Mouse (Mus musculus): Measurements from ENCODE around the gene Cnpy3. TPM values are rescaled to one million over a fixed set of nuclear protein-coding genes. Genes with fewer than 3 reads are reported as not detected.

Gene Cnpy3
- polyA plus RNA-seq, 1 experiment from 2014 or later, result 79.3 TPM

- no peak for ATAC-seq (ENCODE audit: insufficient read depth, low FRiP score, low read depth)
- Histone ChIP-seq H3K36me3 (peaks cover 12% of the 10 kb centered on the region; the same call in 1 of the 2 replicates), H3K9ac (no peak overlapping the region), H3K4me1 (no peaks in the 10 kb centered on the region), H3K27me3 (replicated peaks) (no peaks in the 10 kb centered on the region), H3K9me3 (no peaks in the 10 kb centered on the region), H3K4me2 (no peak overlapping the region), H3K4me3 (replicated peaks) (no peak overlapping the region), H3K27ac (no peak overlapping the region)
- WGBS, result 68% methylated on average over 1 of the region's 1 CpGs
Observed at GRCm38 (mm10) chr17:46694517-46695063, 57.4 kb downstream of the Cnpy3 start.

- Histone ChIP-seq H3K9me3 (no peaks in the 10 kb centered on the region), H3K4me2 (no peak overlapping the region), H3K4me3 (replicated peaks) (no peak overlapping the region), H3K4me1 (no peaks in the 10 kb centered on the region), H3K36me3 (peaks cover 9% of the 10 kb centered on the region), H3K27ac (no peak overlapping the region), H3K9ac (no peak overlapping the region), H3K27me3 (replicated peaks) (no peaks in the 10 kb centered on the region)
- 69% methylated on average over 2 of the region's 2 CpGs for WGBS
- ATAC-seq (ENCODE audit: insufficient read depth, low FRiP score, low read depth), result no peak; the same call in 1 of the 2 replicates
Observed at GRCm38 (mm10) chr17:46691390-46691789, 60.6 kb downstream of the Cnpy3 start.

- no peak overlapping the region for H3K4me3 ChIP-seq (replicated peaks)
- H3K4me2 ChIP-seq, result no peak overlapping the region
- H3K27me3 ChIP-seq (replicated peaks), result no peaks in the 10 kb centered on the region
- no peak overlapping the region for H3K9ac ChIP-seq
- no peaks in the 10 kb centered on the region for H3K9me3 ChIP-seq
- WGBS, result 84% methylated on average over 12 of the region's 12 CpGs
- H3K4me1 ChIP-seq, result no peaks in the 10 kb centered on the region
- no peak overlapping the region for H3K27ac ChIP-seq
- ATAC-seq (ENCODE audit: insufficient read depth, low FRiP score, low read depth), result no peak
- peaks cover 13% of the 10 kb centered on the region for H3K36me3 ChIP-seq
Observed at GRCm38 (mm10) chr17:46690665-46691064, 61.3 kb downstream of the Cnpy3 start.

- WGBS, result 85% methylated on average over 6 of the region's 6 CpGs
- no peak overlapping the region for H3K4me3 ChIP-seq (replicated peaks)
- H3K27ac ChIP-seq, result no peak overlapping the region
- H3K27me3 ChIP-seq (replicated peaks), result no peaks in the 10 kb centered on the region
- peaks cover 41% of the 10 kb centered on the region for H3K36me3 ChIP-seq
- H3K9ac ChIP-seq, result no peak overlapping the region
- H3K4me1 ChIP-seq, result peaks cover 9% of the 10 kb centered on the region
- no peak for ATAC-seq (ENCODE audit: insufficient read depth, low FRiP score, low read depth)
- no peaks in the 10 kb centered on the region for H3K9me3 ChIP-seq
- H3K4me2 ChIP-seq, result no peak overlapping the region
Observed at GRCm38 (mm10) chr17:46685913-46686312, 66.1 kb downstream of the Cnpy3 start.

Other genes starting within 250 kb of the Cnpy3 start
- 3.2 and 4.6 TPM in 2 replicates for gene Cul9, start 205.8 kb downstream of the Cnpy3 start, polyA plus RNA-seq (2015; fragmentation: Nextera tagmentation; extraction: Ambion mirVana)
- 8.7 and 9.4 TPM in 2 replicates for gene Srf, start 196.0 kb downstream of the Cnpy3 start, polyA plus RNA-seq (2015; fragmentation: Nextera tagmentation; extraction: Ambion mirVana)
- gene Ptk7, start 122.7 kb downstream of the Cnpy3 start, polyA plus RNA-seq (2015; fragmentation: Nextera tagmentation; extraction: Ambion mirVana), result 87.6 and 89.8 TPM in 2 replicates
- gene Klc4, start 106.2 kb downstream of the Cnpy3 start, polyA plus RNA-seq (2015; fragmentation: Nextera tagmentation; extraction: Ambion mirVana), result 38.4 and 41.4 TPM in 2 replicates
- 112 and 126 TPM in 2 replicates for gene Mrpl2, start 106.0 kb downstream of the Cnpy3 start, polyA plus RNA-seq (2015; fragmentation: Nextera tagmentation; extraction: Ambion mirVana)
- gene Cul7, start 101.9 kb downstream of the Cnpy3 start, polyA plus RNA-seq (2015; fragmentation: Nextera tagmentation; extraction: Ambion mirVana), result 42.9 and 49.5 TPM in 2 replicates
- 53.2 and 57.2 TPM in 2 replicates for gene Rrp36, start 77.9 kb downstream of the Cnpy3 start, polyA plus RNA-seq (2015; fragmentation: Nextera tagmentation; extraction: Ambion mirVana)
- 145 and 153 TPM in 2 replicates for gene Mea1, start 73.4 kb downstream of the Cnpy3 start, polyA plus RNA-seq (2015; fragmentation: Nextera tagmentation; extraction: Ambion mirVana)
- gene Klhdc3, start 71.3 kb downstream of the Cnpy3 start, polyA plus RNA-seq (2015; fragmentation: Nextera tagmentation; extraction: Ambion mirVana), result 102 and 103 TPM in 2 replicates
- gene Ppp2r5d, start 47.1 kb downstream of the Cnpy3 start, polyA plus RNA-seq (2015; fragmentation: Nextera tagmentation; extraction: Ambion mirVana), result 72.8 and 86.7 TPM in 2 replicates
- 24.9 and 27.1 TPM in 2 replicates for gene Pex6, start 40.8 kb downstream of the Cnpy3 start, polyA plus RNA-seq (2015; fragmentation: Nextera tagmentation; extraction: Ambion mirVana)
- 12.5 and 15.0 TPM in 2 replicates for gene Gnmt, start 23.0 kb downstream of the Cnpy3 start, polyA plus RNA-seq (2015; fragmentation: Nextera tagmentation; extraction: Ambion mirVana)
- gene Ptcra, start 11.5 kb upstream of the Cnpy3 start, polyA plus RNA-seq (2015; fragmentation: Nextera tagmentation; extraction: Ambion mirVana), result 0.37 and 0.57 TPM in 2 replicates
- gene 2310039H08Rik, start 20.4 kb upstream of the Cnpy3 start, polyA plus RNA-seq (2015; fragmentation: Nextera tagmentation; extraction: Ambion mirVana), result 76.0 and 89.3 TPM in 2 replicates
- 145 and 155 TPM in 2 replicates for gene Rpl7l1, start 30.5 kb upstream of the Cnpy3 start, polyA plus RNA-seq (2015; fragmentation: Nextera tagmentation; extraction: Ambion mirVana)
- 4.6 and 5.6 TPM in 2 replicates for gene Bicral, start 106.3 kb upstream of the Cnpy3 start, polyA plus RNA-seq (2015; fragmentation: Nextera tagmentation; extraction: Ambion mirVana)
- gene Tbcc, start 138.5 kb upstream of the Cnpy3 start, polyA plus RNA-seq (2015; fragmentation: Nextera tagmentation; extraction: Ambion mirVana), result 54.8 and 63.0 TPM in 2 replicates
- gene Prph2, start 158.2 kb upstream of the Cnpy3 start, polyA plus RNA-seq (2015; fragmentation: Nextera tagmentation; extraction: Ambion mirVana), result not detected in 2 replicates

Measured in stomach, embryonic 15.5 days (tissue).